Mouse (Mus musculus): ENCODE data around the gene Gpr108. TPM values are rescaled to one million over a fixed set of nuclear protein-coding genes. Genes with fewer than 3 reads are reported as not detected.

The Gpr108 gene
- polyA plus RNA-seq, 1 experiment: 33.1 TPM

GRCm38 (mm10) chr17:57219884-57220207 is 28.4 kb downstream of the Gpr108 start:
- no peak for TF ChIP-seq GATA1 (IDR thresholded peaks at IDR 0.05; ENCODE audit: borderline replicate concordance, low read length)
- TF ChIP-seq FLI1 (IDR thresholded peaks at IDR 0.05; ENCODE audit: low read length): no peak
- Histone ChIP-seq H3K27me3 (replicated peaks) (peaks cover 61% of the 10 kb centered on the region), H3K36me3 (replicated peaks; ENCODE audit: low read length) (peaks cover 2% of the 10 kb centered on the region), H3K4me3 (replicated peaks) (peak overlapping the region; percentile 84), H3K4me1 (peaks cover 74% of the 10 kb centered on the region), H3K9me3 (no peaks in the 10 kb centered on the region)

GRCm38 (mm10) chr17:57219167-57219883 is 28.9 kb downstream of the Gpr108 start:
- TF ChIP-seq FLI1 (IDR thresholded peaks at IDR 0.05; ENCODE audit: low read length): no peak
- no peak for TF ChIP-seq GATA1 (IDR thresholded peaks at IDR 0.05; ENCODE audit: borderline replicate concordance, low read length)
- peak overlapping the region; percentile 84 for H3K4me3 ChIP-seq (replicated peaks)
- peaks cover 2% of the 10 kb centered on the region for H3K36me3 ChIP-seq (replicated peaks; ENCODE audit: low read length)
- H3K9me3 ChIP-seq: no peaks in the 10 kb centered on the region
- H3K27me3 ChIP-seq (replicated peaks): peaks cover 58% of the 10 kb centered on the region
- H3K4me1 ChIP-seq: peaks cover 79% of the 10 kb centered on the region

- H3K27me3 ChIP-seq (replicated peaks): peaks cover 56% of the 10 kb centered on the region
These were observed 29.8 kb downstream of the Gpr108 start for GRCm38 (mm10) chr17:57218335-57218900.

GRCm38 (mm10) chr17:57214676-57215387 is 33.4 kb downstream of the Gpr108 start:
- peaks cover 79% of the 10 kb centered on the region for H3K4me1 ChIP-seq
- no peak overlapping the region for H3K4me3 ChIP-seq (replicated peaks)
- H3K27me3 ChIP-seq (replicated peaks): peaks cover 40% of the 10 kb centered on the region
- no peaks in the 10 kb centered on the region for H3K9me3 ChIP-seq
- TF ChIP-seq GATA1 (IDR thresholded peaks at IDR 0.05; ENCODE audit: borderline replicate concordance, low read length) (no peak), FLI1 (IDR thresholded peaks at IDR 0.05; ENCODE audit: low read length) (no peak)
- H3K36me3 ChIP-seq (replicated peaks; ENCODE audit: low read length): peaks cover 2% of the 10 kb centered on the region

More at GRCm38 (mm10) chr17:57218335-57218900, 29.8 kb downstream of the Gpr108 start:
- Histone ChIP-seq H3K36me3 (replicated peaks; ENCODE audit: low read length) (peaks cover 2% of the 10 kb centered on the region), H3K4me3 (replicated peaks) (no peak overlapping the region), H3K4me1 (peaks cover 76% of the 10 kb centered on the region), H3K9me3 (no peaks in the 10 kb centered on the region)
- TF ChIP-seq GATA1 (IDR thresholded peaks at IDR 0.05; ENCODE audit: borderline replicate concordance, low read length): no peak
- no peak for TF ChIP-seq FLI1 (IDR thresholded peaks at IDR 0.05; ENCODE audit: low read length)

GRCm38 (mm10) chr17:57211501-57211900 is 36.7 kb downstream of the Gpr108 start:
- peaks cover 26% of the 10 kb centered on the region for H3K27me3 ChIP-seq (replicated peaks)
- H3K4me1 ChIP-seq: peaks cover 81% of the 10 kb centered on the region
- H3K36me3 ChIP-seq (replicated peaks; ENCODE audit: low read length): peaks cover 13% of the 10 kb centered on the region
- no peaks in the 10 kb centered on the region for H3K9me3 ChIP-seq
- no peak overlapping the region for H3K4me3 ChIP-seq (replicated peaks)
- no peak for TF ChIP-seq GATA1 (IDR thresholded peaks at IDR 0.05; ENCODE audit: borderline replicate concordance, low read length)

GRCm38 (mm10) chr17:57209330-57209729 is 38.9 kb downstream of the Gpr108 start:
- TF ChIP-seq FLI1 (IDR thresholded peaks at IDR 0.05; ENCODE audit: low read length): no peak
- TF ChIP-seq GATA1 (IDR thresholded peaks at IDR 0.05; ENCODE audit: borderline replicate concordance, low read length): no peak
- peaks cover 78% of the 10 kb centered on the region for H3K4me1 ChIP-seq
- H3K36me3 ChIP-seq (replicated peaks; ENCODE audit: low read length): peaks cover 30% of the 10 kb centered on the region
- 0 out of 2 replicates have a peak, but pooled peaks cover 3% of the 10 kb centered on the region for H3K9me3 ChIP-seq
- H3K27me3 ChIP-seq (replicated peaks): peaks cover 15% of the 10 kb centered on the region
- H3K4me3 ChIP-seq (replicated peaks): no peak overlapping the region

GRCm38 (mm10) chr17:57207938-57208337 is 40.3 kb downstream of the Gpr108 start:
- no peak overlapping the region for H3K4me3 ChIP-seq (replicated peaks)
- 0 out of 2 replicates have a peak, but pooled peaks cover 3% of the 10 kb centered on the region for H3K9me3 ChIP-seq
- peaks cover 6% of the 10 kb centered on the region for H3K27me3 ChIP-seq (replicated peaks)
- TF ChIP-seq GATA1 (IDR thresholded peaks at IDR 0.05; ENCODE audit: borderline replicate concordance, low read length) (no peak), FLI1 (IDR thresholded peaks at IDR 0.05; ENCODE audit: low read length) (no peak)
- H3K4me1 ChIP-seq: peaks cover 82% of the 10 kb centered on the region
- peaks cover 40% of the 10 kb centered on the region for H3K36me3 ChIP-seq (replicated peaks; ENCODE audit: low read length)

GRCm38 (mm10) chr17:57201841-57202724 is 46.2 kb downstream of the Gpr108 start:
- 0 out of 2 replicates have a peak, but pooled peaks cover 3% of the 10 kb centered on the region for H3K9me3 ChIP-seq
- TF ChIP-seq FLI1 (IDR thresholded peaks at IDR 0.05; ENCODE audit: low read length) (no peak), GATA1 (IDR thresholded peaks at IDR 0.05; ENCODE audit: borderline replicate concordance, low read length) (no peak)
- H3K4me1 ChIP-seq: peaks cover 81% of the 10 kb centered on the region
- no peaks in the 10 kb centered on the region for H3K27me3 ChIP-seq (replicated peaks)
- peaks cover 38% of the 10 kb centered on the region for H3K36me3 ChIP-seq (replicated peaks; ENCODE audit: low read length)
- H3K4me3 ChIP-seq (replicated peaks): no peak overlapping the region

GRCm38 (mm10) chr17:57198252-57198651 is 50.0 kb downstream of the Gpr108 start:
- Histone ChIP-seq H3K36me3 (replicated peaks; ENCODE audit: low read length) (peaks cover 10% of the 10 kb centered on the region), H3K27me3 (replicated peaks) (no peaks in the 10 kb centered on the region), H3K4me1 (peaks cover 82% of the 10 kb centered on the region), H3K4me3 (replicated peaks) (peak overlapping the region; percentile 73), H3K9me3 (no peaks in the 10 kb centered on the region)
- TF ChIP-seq FLI1 (IDR thresholded peaks at IDR 0.05; ENCODE audit: low read length): no peak
- peak; percentile 95; the same call in 1 of the 3 replicates for TF ChIP-seq GATA1 (IDR thresholded peaks at IDR 0.05; ENCODE audit: borderline replicate concordance, low read length)

Data from megakaryocyte, embryonic 14.5 days (primary cell).